Comparison of ENCODE assay signal across 11 mouse cellular contexts in the genomic region with DNA sequence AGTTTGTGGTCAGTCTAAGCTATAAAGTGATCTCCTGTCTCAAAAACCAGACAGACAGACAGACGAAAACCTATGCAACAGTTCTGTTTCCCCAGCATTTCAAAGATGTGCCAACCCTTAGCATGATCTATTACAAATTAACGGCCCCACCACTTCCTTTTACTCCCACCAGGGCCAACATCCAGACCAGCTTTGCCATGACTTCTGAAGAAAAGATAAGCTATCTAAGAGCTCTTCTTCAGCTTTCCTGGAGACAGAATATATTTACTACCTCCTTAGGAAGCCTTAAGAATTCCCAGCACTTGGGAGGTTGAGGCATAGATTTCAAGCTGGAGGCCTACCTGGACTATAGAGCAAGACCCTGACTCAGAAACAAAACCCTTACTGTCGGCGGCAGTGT. TPM values are rescaled to one million over a fixed set of nuclear protein-coding genes. Genes with fewer than 3 reads are reported as not detected.
A peak's percentile ranks its signal among the peaks of the same experiment; 100 is the strongest.
DNase-seq lines count a peak whose midpoint lies in the region; ATAC-seq and TF ChIP-seq lines count a peak whose summit lies in the region.
"Had no signal": no experiment of that assay in that cellular context is flagged by ENCODE, and none has a peak within 500 bp of the region (broad histone marks: within the 10 kb centered on the region; RNA-seq: fewer than 3 reads in every experiment).

No protein-coding gene starts in this region.

- H3K4me2 ChIP-seq in intestine, embryonic 16.5 days (ENCODE audit: low read depth, low read length): no peak overlapping the region
- no peak overlapping the region for H3K4me2 ChIP-seq in intestine, postnatal 0 days (replicated peaks; ENCODE audit: low read depth)
- peak overlapping the region; percentile 78 for H3K4me2 ChIP-seq in liver, embryonic 14.5 days (ENCODE audit: low read depth)

- H3K4me3 ChIP-seq in intestine, embryonic 16.5 days (ENCODE audit: low read length): no peak overlapping the region
- H3K4me3 ChIP-seq in intestine, postnatal 0 days (ENCODE audit: low read depth, low read length): no peak overlapping the region
- H3K4me3 ChIP-seq in bone marrow, adult 2 months (replicated peaks; ENCODE audit: control insufficient read depth, low read depth, low read length): peak overlapping the region; percentile 84
- peak overlapping the region; percentile 92 to 100 for H3K4me3 ChIP-seq in liver, embryonic 14.5 days (ENCODE audit: insufficient read depth in 1 of 2, low read depth in 2 of 2, low read length in 2 of 2)
- H3K4me3 ChIP-seq: layer of hippocampus, adult 2 months had no signal

- H3K9ac ChIP-seq in intestine, embryonic 16.5 days (ENCODE audit: low read depth, low read length): peak overlapping the region; percentile 11; the same call in 1 of the 2 replicates
- H3K9ac ChIP-seq in intestine, postnatal 0 days (ENCODE audit: low read depth, low read length): no peak overlapping the region
- peak overlapping the region; percentile 100 for H3K9ac ChIP-seq in liver, embryonic 14.5 days (replicated peaks)

- peaks cover 25% of the 10 kb centered on the region for H3K4me1 ChIP-seq in intestine, embryonic 16.5 days (ENCODE audit: control insufficient read depth, insufficient read depth, low read length)
- peaks cover 8% of the 10 kb centered on the region; the same call in 1 of the 2 replicates for H3K4me1 ChIP-seq in intestine, postnatal 0 days (replicated peaks; ENCODE audit: control insufficient read depth, insufficient read depth, low read length)
- H3K4me1 ChIP-seq in bone marrow, adult 2 months (ENCODE audit: control insufficient read depth, insufficient read depth, low read length): peaks cover 5% of the 10 kb centered on the region; the same call in 1 of the 2 replicates
- H3K4me1 ChIP-seq in liver, embryonic 14.5 days (replicated peaks; ENCODE audit: control insufficient read depth in 2 of 2, insufficient read depth in 2 of 2, low read length in 1 of 2): peaks cover 30 to 45% of the 10 kb centered on the region in 2 experiments

- H3K9me3 ChIP-seq in intestine, embryonic 16.5 days (ENCODE audit: control insufficient read depth, low read length): no peaks in the 10 kb centered on the region
- H3K9me3 ChIP-seq in intestine, postnatal 0 days (ENCODE audit: control insufficient read depth): no peaks in the 10 kb centered on the region
- H3K9me3 ChIP-seq in liver, embryonic 14.5 days (ENCODE audit: control insufficient read depth, low read length): no peaks in the 10 kb centered on the region

- no peak for TF ChIP-seq CTCF in intestine, postnatal 0 days (IDR thresholded peaks at IDR 0.05; ENCODE audit: low read depth)
- TF ChIP-seq CTCF in bone marrow, adult 2 months (IDR thresholded peaks at IDR 0.05; ENCODE audit: control insufficient read depth, insufficient read depth, low read length): no peak
- 0 out of 2 replicates have a peak, but pooled peaks have one; percentile 2 for TF ChIP-seq CTCF in liver, embryonic 14.5 days (IDR thresholded peaks at IDR 0.05; ENCODE audit: low read depth)

- WGBS in intestine, embryonic 16.5 days: 68% methylated on average over 4 of the region's 4 CpGs
- 78% methylated on average over 4 of the region's 4 CpGs for WGBS in intestine, postnatal 0 days
- 20% methylated on average over 4 of the region's 4 CpGs for WGBS in bone marrow, adult 2 months
- WGBS in liver, embryonic 14.5 days (ENCODE audit: insufficient replicate concordance): 23% methylated on average over 4 of the region's 4 CpGs

- no peaks in the 10 kb centered on the region for H3K27me3 ChIP-seq in intestine, embryonic 16.5 days (replicated peaks; ENCODE audit: control insufficient read depth, insufficient read depth, low read length)
- H3K27me3 ChIP-seq in intestine, postnatal 0 days (replicated peaks; ENCODE audit: control insufficient read depth, insufficient read depth, low read length): no peaks in the 10 kb centered on the region
- no peaks in the 10 kb centered on the region for H3K27me3 ChIP-seq in liver, embryonic 14.5 days (ENCODE audit: control insufficient read depth, insufficient read depth, low read length)

- no peak for TF ChIP-seq POLR2A in bone marrow, adult 2 months (IDR thresholded peaks at IDR 0.05; ENCODE audit: borderline replicate concordance, control insufficient read depth, low read depth, low read length)

- H3K27ac ChIP-seq in intestine, embryonic 16.5 days (ENCODE audit: low read length): no peak overlapping the region
- H3K27ac ChIP-seq in intestine, postnatal 0 days (ENCODE audit: low read depth, low read length): no peak overlapping the region; the same call in 1 of the 2 replicates
- H3K27ac ChIP-seq in bone marrow, adult 2 months (ENCODE audit: control insufficient read depth, insufficient read depth, low read depth, low read length, poor library complexity): peak overlapping the region; percentile 83
- peak overlapping the region; percentile 99 for H3K27ac ChIP-seq in liver, embryonic 14.5 days
- H3K27ac ChIP-seq: layer of hippocampus, adult 2 months had no signal

- H3K36me3 ChIP-seq in intestine, embryonic 16.5 days (ENCODE audit: control insufficient read depth, insufficient read depth, low read length): no peaks in the 10 kb centered on the region
- H3K36me3 ChIP-seq in intestine, postnatal 0 days (ENCODE audit: control insufficient read depth, insufficient read depth): no peaks in the 10 kb centered on the region
- peaks cover 60% of the 10 kb centered on the region for H3K36me3 ChIP-seq in liver, embryonic 14.5 days (replicated peaks; ENCODE audit: control insufficient read depth, insufficient read depth, low read depth)

- TF ChIP-seq EP300 in liver, embryonic 14.5 days (IDR thresholded peaks at IDR 0.05; ENCODE audit: low read depth): no peak; the same call in none of the 2 replicates

- no peak for DNase-seq in liver, embryonic 14.5 days (ENCODE audit: low read depth in 3 of 3, low spot score in 3 of 3)
- no peak for DNase-seq in gastrocnemius, adult 8-10 months (ENCODE audit: low spot score in 2 of 2)
- DNase-seq in layer of hippocampus, adult 18-20 months (ENCODE audit: low spot score in 2 of 2): no peak
- DNase-seq: cerebellum, adult 11 months; gastrocnemius, postnatal 10 days; kidney, adult 18-20 months had no signal

- no peak for ATAC-seq in intestine, embryonic 16.5 days
- no peak for ATAC-seq in intestine, postnatal 0 days
- ATAC-seq in granulocyte monocyte progenitor cell, adult 5-6 weeks (replicated peaks; ENCODE audit: poor library complexity, severe bottlenecking): peak; percentile 39
- no peak for ATAC-seq in liver, embryonic 14.5 days (ENCODE audit: insufficient read depth)

RNA-seq across cellular contexts. Expression of a gene that starts 2.7 kb away (rescaled TPM):
- polyA plus RNA-seq in intestine, embryonic 16.5 days (2015; fragmentation: Nextera tagmentation; extraction: Ambion mirVana): 18.7 and 19.7 TPM in 2 replicates
- polyA plus RNA-seq in intestine, postnatal 0 days (2015; fragmentation: Nextera tagmentation; extraction: Ambion mirVana): 10.7 and 11.9 TPM in 2 replicates
- 78.8 and 100 TPM in 2 replicates for polyA plus RNA-seq in bone marrow, adult 2 months (2011; ENCODE audit: insufficient read depth, insufficient read length, low replicate concordance, missing spikeins)
- total RNA-seq in granulocyte monocyte progenitor cell, adult 5-6 weeks (2014; fragmentation: Nextera tagmentation): 20.8 and 24.6 TPM in 2 replicates
- total RNA-seq in granulocyte monocyte progenitor cell, adult 5-6 weeks (2017): 24.1 TPM in 2 replicates
- 71.8 and 83.0 TPM in 2 replicates for polyA plus RNA-seq in liver, embryonic 14.5 days (2012; rRNA removed)
- 129 and 144 TPM in 2 replicates for polyA plus RNA-seq in liver, embryonic 14.5 days (2014; fragmentation: Nextera tagmentation; extraction: Ambion mirVana)
- total RNA-seq in gastrocnemius, adult 8-10 months (2022): 10 to 100 TPM; 17.4 to 19.4 (median 18.9) TPM
- 10 to 100 TPM; 15.3 to 17.3 TPM for total RNA-seq in layer of hippocampus, adult 18-20 months (2021)

RNA-seq across cellular contexts. Expression of a gene that starts 31.2 kb away (rescaled TPM):
- 24.4 and 26.4 TPM in 2 replicates for polyA plus RNA-seq in intestine, embryonic 16.5 days (2015; fragmentation: Nextera tagmentation; extraction: Ambion mirVana)
- polyA plus RNA-seq in intestine, postnatal 0 days (2015; fragmentation: Nextera tagmentation; extraction: Ambion mirVana): 7.7 and 8.5 TPM in 2 replicates
- polyA plus RNA-seq in bone marrow, adult 2 months (2011; ENCODE audit: insufficient read depth, insufficient read length, low replicate concordance, missing spikeins): 7.5 and 13.5 TPM in 2 replicates
- 25.5 and 33.3 TPM in 2 replicates for total RNA-seq in granulocyte monocyte progenitor cell, adult 5-6 weeks (2014; fragmentation: Nextera tagmentation)
- total RNA-seq in granulocyte monocyte progenitor cell, adult 5-6 weeks (2017): 26.7 and 26.8 TPM in 2 replicates
- polyA plus RNA-seq in liver, embryonic 14.5 days (2012; rRNA removed): 13.7 and 17.6 TPM in 2 replicates
- polyA plus RNA-seq in liver, embryonic 14.5 days (2014; fragmentation: Nextera tagmentation; extraction: Ambion mirVana): 23.3 and 27.8 TPM in 2 replicates
- total RNA-seq in gastrocnemius, adult 8-10 months (2022): 10 to 100 TPM in 2 of 4 experiments, 1 to 10 TPM in 2; 8.2 to 13.3 (median 11.2) TPM
- 10 to 100 TPM; 21.9 to 23.8 TPM for total RNA-seq in layer of hippocampus, adult 18-20 months (2021)

RNA-seq across cellular contexts. Expression of a gene that starts 41.0 kb away (rescaled TPM):
- 27.8 and 32.7 TPM in 2 replicates for polyA plus RNA-seq in intestine, embryonic 16.5 days (2015; fragmentation: Nextera tagmentation; extraction: Ambion mirVana)
- 18.6 and 18.8 TPM in 2 replicates for polyA plus RNA-seq in intestine, postnatal 0 days (2015; fragmentation: Nextera tagmentation; extraction: Ambion mirVana)
- 13.2 and 16.7 TPM in 2 replicates for polyA plus RNA-seq in bone marrow, adult 2 months (2011; ENCODE audit: insufficient read depth, insufficient read length, low replicate concordance, missing spikeins)
- 27.9 and 36.4 TPM in 2 replicates for total RNA-seq in granulocyte monocyte progenitor cell, adult 5-6 weeks (2014; fragmentation: Nextera tagmentation)
- 33.9 and 37.4 TPM in 2 replicates for total RNA-seq in granulocyte monocyte progenitor cell, adult 5-6 weeks (2017)
- polyA plus RNA-seq in liver, embryonic 14.5 days (2012; rRNA removed): 21.1 and 21.2 TPM in 2 replicates
- polyA plus RNA-seq in liver, embryonic 14.5 days (2014; fragmentation: Nextera tagmentation; extraction: Ambion mirVana): 28.7 and 32.6 TPM in 2 replicates
- total RNA-seq in gastrocnemius, adult 8-10 months (2022): 10 to 100 TPM; 13.0 to 16.3 (median 14.8) TPM
- 10 to 100 TPM; 20.4 to 21.9 TPM for total RNA-seq in layer of hippocampus, adult 18-20 months (2021)

RNA-seq across cellular contexts. Expression of a gene that starts 41.1 kb away (rescaled TPM):
- 3.9 TPM in 2 replicates for polyA plus RNA-seq in intestine, embryonic 16.5 days (2015; fragmentation: Nextera tagmentation; extraction: Ambion mirVana)
- polyA plus RNA-seq in intestine, postnatal 0 days (2015; fragmentation: Nextera tagmentation; extraction: Ambion mirVana): 1.6 and 1.7 TPM in 2 replicates
- polyA plus RNA-seq in bone marrow, adult 2 months (2011; ENCODE audit: insufficient read depth, insufficient read length, low replicate concordance, missing spikeins): 3.0 and 4.4 TPM in 2 replicates
- total RNA-seq in granulocyte monocyte progenitor cell, adult 5-6 weeks (2014; fragmentation: Nextera tagmentation): 27.8 and 29.2 TPM in 2 replicates
- 23.6 and 27.2 TPM in 2 replicates for total RNA-seq in granulocyte monocyte progenitor cell, adult 5-6 weeks (2017)
- 4.3 and 4.9 TPM in 2 replicates for polyA plus RNA-seq in liver, embryonic 14.5 days (2012; rRNA removed)
- 2.9 and 3.6 TPM in 2 replicates for polyA plus RNA-seq in liver, embryonic 14.5 days (2014; fragmentation: Nextera tagmentation; extraction: Ambion mirVana)
- 1 to 10 TPM; 5.7 to 7.4 (median 6.5) TPM for total RNA-seq in gastrocnemius, adult 8-10 months (2022)
- total RNA-seq in layer of hippocampus, adult 18-20 months (2021): 10 to 100 TPM; 12.0 to 12.3 TPM

Comparison
In these comparisons a context has a peak if more than half of its experiments do, and no peak if none do; other contexts are left out.
1. H3K27ac ChIP-seq: peak in bone marrow, adult 2 months (single experiment) and liver, embryonic 14.5 days (single experiment); none in intestine, embryonic 16.5 days (single experiment) and intestine, postnatal 0 days (single experiment).
2. H3K4me3 ChIP-seq: peak in bone marrow, adult 2 months (single experiment) and liver, embryonic 14.5 days (2 of 2); none in intestine, embryonic 16.5 days (single experiment) and intestine, postnatal 0 days (single experiment).